Mouse (Mus musculus) v-Abl transformed pro-B cells (cell line): ENCODE measurements around the gene Olfr1472.
"Not testable (repeated sequence)": the region's sequence is repeated elsewhere in the genome, so short reads cannot be mapped to it uniquely, and the experiment has no call there.

Experiments used
- in situ Hi-C, 2 experiments: fragments of 400-800 bp; cut with MboI; formaldehyde crosslinking; loops; one replicate each; pipeline ENCODE4 v1.15.1; 2025; ENCODE audit not compliant: unreplicated experiment in 2 of 2

Olfr1472 gene

GRCm38 (mm10) chr19:13455986-13456385 is at the start of gene Olfr1472:
Olfr1472 (minus strand) TSS chr19:13456086.
- in situ Hi-C loops = no loop called here

- in situ Hi-C loops = no loop called here
These were observed 44.4 kb upstream of the Olfr1472 start, which contains the start of gene Olfr1477 for GRCm38 (mm10) chr19:13500246-13500645. Olfr1477 (plus strand) TSS chr19:13500546.

GRCm38 (mm10) chr19:13480096-13480495 is 24.2 kb upstream of the Olfr1472 start, which contains the start of gene Olfr1475:
Olfr1475 (minus strand) TSS chr19:13480196.
- in situ Hi-C loops = no loop called here

- in situ Hi-C loops = not testable (repeated sequence)
These were observed 13.4 kb upstream of the Olfr1472 start, which contains the start of gene Olfr1474 for GRCm38 (mm10) chr19:13469265-13469664. Olfr1474 (plus strand) TSS chr19:13469565.

GRCm38 (mm10) chr19:13443109-13443508 is 12.8 kb downstream of the Olfr1472 start, which contains the start of gene Olfr1471:
Olfr1471 (plus strand) TSS chr19:13443409.
- in situ Hi-C loops = not testable (repeated sequence)

- in situ Hi-C loops = no loop called here
These were observed 48.3 kb downstream of the Olfr1472 start, which contains the start of gene Olfr1469 for GRCm38 (mm10) chr19:13407549-13407948. Olfr1469 (plus strand) TSS chr19:13407849.
